Mouse (Mus musculus) embryonic fibroblast, embryonic 13.5 days (primary cell): ENCODE results near the gene Slc25a16.

Source experiments
- CTCF ChIP-seq: IDR thresholded peaks from 2 replicates; pipeline ENCODE4 v1.5.1; 2011; ENCODE audit warnings: mild to moderate bottlenecking, control low read depth, low read length, moderate library complexity, borderline replicate concordance; ENCODE audit not compliant: insufficient read depth
- POLR2A ChIP-seq: IDR thresholded peaks from 2 replicates; pipeline ENCODE4 v1.6.1; 2011; ENCODE audit warnings: low read depth, mild to moderate bottlenecking, control low read depth, low read length, moderate library complexity

DNA sequence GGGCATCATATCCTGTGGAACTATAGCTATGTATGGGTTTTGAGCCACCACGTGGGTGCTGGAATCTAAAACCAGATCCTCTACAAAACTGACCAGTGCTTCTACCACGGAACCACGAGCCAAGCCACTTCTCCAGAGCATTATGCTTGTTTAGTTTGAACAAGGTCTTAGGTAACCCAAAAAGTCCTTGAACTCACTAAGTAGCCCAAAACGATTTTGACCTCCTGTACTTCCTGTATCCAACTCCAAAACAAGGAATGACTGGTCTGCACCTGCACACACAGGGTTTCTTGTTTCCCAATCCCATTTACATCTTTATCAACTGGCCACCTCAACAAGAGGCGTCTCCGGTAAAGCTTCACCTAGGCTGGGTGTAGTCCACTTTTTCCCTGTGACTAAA is 25.0 kb upstream of the Slc25a16 start:
- no peak for TF ChIP-seq POLR2A
- no peak for TF ChIP-seq CTCF
